Mouse (Mus musculus) forebrain, embryonic 11.5 days (tissue): ENCODE measurements around the gene Meis2. TPM values are rescaled to one million over a fixed set of nuclear protein-coding genes. Genes with fewer than 3 reads are reported as not detected.
A peak's percentile ranks its signal among the peaks of the same experiment; 100 is the strongest.

Experiments
- ATAC-seq: fragments of 200-750 bp; cut with Nextera tagmentation; replicated peaks from 2 replicates; pipeline ENCODE4 v1.8.0; 2017; ENCODE audit warnings: moderate TSS enrichment; ENCODE audit not compliant: low FRiP score
- DNase-seq: peaks from one replicate; pipeline ENCODE4 v3.0.0-alpha.2; 2017; ENCODE audit warnings: low spot score
- H3K27ac ChIP-seq: fragments of 300-500 bp; sonication (generic); 2 replicates; pipeline ENCODE4 v1.5.1; 2014; ENCODE audit warnings: low read depth, low read length
- H3K27me3 ChIP-seq: fragments of 300-500 bp; sonication (generic); 2 replicates; pipeline ENCODE4 v1.6.1; 2014; ENCODE audit warnings: mild to moderate bottlenecking, low read length, mixed read lengths; ENCODE audit not compliant: control insufficient read depth, insufficient read depth
- H3K36me3 ChIP-seq: fragments of 300-500 bp; sonication (generic); 2 replicates; pipeline ENCODE4 v1.6.1; 2014; ENCODE audit warnings: mild to moderate bottlenecking, low read length, moderate library complexity, mixed read lengths; ENCODE audit not compliant: control insufficient read depth, insufficient read depth
- H3K4me1 ChIP-seq: fragments of 300-500 bp; sonication (generic); replicated peaks from 2 replicates; pipeline ENCODE4 v1.6.1; 2014; ENCODE audit warnings: low read length, mixed read lengths; ENCODE audit not compliant: control insufficient read depth, insufficient read depth
- H3K4me2 ChIP-seq: fragments of 300-500 bp; sonication (generic); 2 replicates; pipeline ENCODE4 v1.6.1; 2014; ENCODE audit warnings: low read depth, mild to moderate bottlenecking, low read length, moderate library complexity, mixed read lengths; ENCODE audit not compliant: severe bottlenecking
- H3K4me3 ChIP-seq: fragments of 300-500 bp; sonication (generic); 2 replicates; pipeline ENCODE4 v1.5.1; 2014; ENCODE audit warnings: low read depth, low read length
- H3K9ac ChIP-seq: fragments of 300-500 bp; sonication (generic); 2 replicates; pipeline ENCODE4 v1.6.1; 2014; ENCODE audit warnings: low read length
- H3K9me3 ChIP-seq: fragments of 300-500 bp; sonication (generic); 2 replicates; pipeline ENCODE4 v1.6.1; 2016; ENCODE audit warnings: low read length, mixed read lengths; ENCODE audit not compliant: control insufficient read depth
- WGBS: fragments of 180-500 bp; shearing (Covaris S2); extraction: QIAGEN DNeasy Blood & Tissue Kit; methylation state at CpG from one replicate; pipeline ENCODE4 v1.1.7; 2014; 5-methylcytosine and 5-hydroxymethylcytosine counted together
- polyA plus RNA-seq: library from polyadenylated mRNA; unstranded; fragments of >200 nt; fragmentation: Nextera tagmentation; extraction: Ambion mirVana; gene quantifications from 2 replicates; pipeline ENCODE4 v1.2.1, GENCODE M21; 2014

Gene Meis2
- polyA plus RNA-seq, 1 experiment from 2014 or later, result 77.2 TPM

DNA sequence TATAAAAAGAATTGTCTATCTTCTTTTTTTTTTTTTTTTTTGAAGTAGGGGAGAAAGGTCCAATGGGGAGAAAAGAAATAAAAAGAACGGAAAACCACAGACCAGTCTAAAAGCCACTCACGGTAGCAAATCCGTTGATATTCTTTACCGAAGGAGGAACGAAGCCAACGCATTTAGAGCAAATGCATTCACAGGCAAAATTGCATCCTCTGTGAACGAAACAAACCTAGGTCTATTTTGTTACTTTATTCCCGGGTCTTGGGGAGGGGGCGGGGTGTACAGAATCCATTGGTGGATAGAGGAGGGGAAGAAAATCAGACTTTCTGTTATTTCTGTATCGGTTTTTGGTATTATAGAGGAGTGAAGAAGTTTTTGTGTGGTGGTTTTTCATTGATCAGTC lies 206.7 kb downstream of the Meis2 start:
- Histone ChIP-seq H3K27me3 (peaks cover 6% of the 10 kb centered on the region; the same call in 1 of the 2 replicates), H3K27ac (no peak overlapping the region), H3K36me3 (no peaks in the 10 kb centered on the region; the same call in 1 of the 2 replicates), H3K9me3 (no peaks in the 10 kb centered on the region), H3K4me1 (peaks cover 25% of the 10 kb centered on the region), H3K4me2 (peak overlapping the region; percentile 60), H3K9ac (no peak overlapping the region), H3K4me3 (peak overlapping the region; percentile 22; the same call in 1 of the 2 replicates)
- 0% methylated on average over 10 of the region's 10 CpGs for WGBS
- DNase-seq, result no peak
- ATAC-seq, result no peak

DNA sequence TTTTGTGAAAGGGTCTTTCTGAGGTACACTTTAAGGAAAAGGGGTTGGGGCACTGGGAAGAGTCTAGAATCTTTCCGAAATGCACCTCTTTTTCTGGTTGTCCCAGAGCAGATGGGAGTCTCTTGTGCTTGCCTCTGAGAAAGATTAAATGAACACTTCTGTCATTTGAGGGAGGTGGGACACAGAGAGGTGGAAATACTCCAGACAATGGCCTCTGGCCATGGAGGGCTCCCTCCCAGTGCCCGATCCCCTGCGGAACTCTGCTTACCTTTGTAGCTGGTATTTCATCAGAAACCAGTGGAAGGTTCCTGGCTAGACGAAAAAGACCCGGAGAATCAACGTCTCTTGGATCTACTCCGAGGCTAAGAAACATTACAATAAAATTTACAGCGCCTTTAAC lies 207.4 kb downstream of the Meis2 start:
- no peaks in the 10 kb centered on the region for H3K36me3 ChIP-seq
- H3K4me2 ChIP-seq, result peak overlapping the region; percentile 39
- peak overlapping the region; percentile 27; the same call in 1 of the 2 replicates for H3K9ac ChIP-seq
- H3K4me3 ChIP-seq, result peak overlapping the region; percentile 9; the same call in 1 of the 2 replicates
- H3K4me1 ChIP-seq, result peaks cover 25% of the 10 kb centered on the region
- WGBS, result 2% methylated on average over 8 of the region's 8 CpGs
- DNase-seq (no peak), ATAC-seq (no peak)
- no peaks in the 10 kb centered on the region for H3K9me3 ChIP-seq
- H3K27me3 ChIP-seq, result peaks cover 13% of the 10 kb centered on the region
- H3K27ac ChIP-seq, result peak overlapping the region; percentile 88

DNA sequence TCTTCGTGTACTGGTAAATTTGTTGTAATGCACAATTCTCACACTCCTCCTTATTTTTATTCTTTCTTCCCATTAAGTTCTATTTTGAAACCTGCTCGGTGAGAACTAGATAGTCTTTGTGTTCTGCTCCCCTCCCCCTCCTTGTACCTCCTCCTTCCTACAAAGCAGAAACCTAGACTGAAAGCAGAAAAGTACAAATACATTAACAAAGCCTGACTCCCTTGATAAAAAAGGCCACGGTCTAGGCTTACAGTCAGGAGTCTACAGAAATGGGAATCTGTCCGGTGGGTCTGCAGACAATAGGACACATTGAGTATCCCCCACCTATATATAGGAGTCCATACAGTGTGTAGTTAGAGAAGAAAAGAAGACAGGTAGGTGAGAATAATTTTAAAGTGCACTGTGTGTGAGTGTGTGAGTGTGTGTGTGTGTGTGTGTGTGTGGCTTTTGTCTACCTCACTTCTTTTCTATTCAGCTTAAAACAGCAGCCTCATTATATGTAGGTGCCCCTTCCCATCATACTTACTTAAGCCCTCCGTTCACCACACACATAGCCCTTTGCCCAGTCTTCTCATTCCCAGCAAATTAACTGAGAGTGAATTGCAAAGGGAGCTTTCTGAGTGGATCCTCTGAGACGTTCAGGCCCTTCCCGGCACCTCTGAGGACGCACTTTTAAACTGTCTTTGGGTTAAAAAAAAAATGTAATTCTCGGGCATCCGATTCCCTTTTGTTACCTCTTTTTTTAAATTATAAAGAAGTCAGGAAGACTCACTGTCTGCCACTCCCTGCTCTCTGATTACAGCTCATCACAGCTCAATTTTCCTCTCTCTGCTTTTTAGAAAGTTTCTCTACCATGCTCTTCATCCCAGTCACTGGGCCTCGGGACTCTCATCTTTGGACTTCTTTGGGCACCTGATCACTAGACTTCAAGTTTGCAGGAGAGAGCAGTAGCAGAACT lies 208.2 kb downstream of the Meis2 start:
- peak; percentile 65 for DNase-seq
- Histone ChIP-seq H3K27me3 (peaks cover 20% of the 10 kb centered on the region), H3K4me1 (peaks cover 31% of the 10 kb centered on the region), H3K27ac (peak overlapping the region; percentile 88), H3K36me3 (no peaks in the 10 kb centered on the region), H3K9me3 (no peaks in the 10 kb centered on the region), H3K4me3 (no peak overlapping the region), H3K9ac (peak overlapping the region; percentile 27; the same call in 1 of the 2 replicates), H3K4me2 (peak overlapping the region; percentile 39)
- 2% methylated on average over 11 of the region's 11 CpGs for WGBS
- peak; percentile 14 for ATAC-seq

- ATAC-seq, result peak; percentile 40
- peak; percentile 77 for DNase-seq
- no peaks in the 10 kb centered on the region for H3K9me3 ChIP-seq
- H3K27me3 ChIP-seq, result peaks cover 26% of the 10 kb centered on the region
- H3K4me3 ChIP-seq, result peak overlapping the region; percentile 15
- WGBS, result 2% methylated on average over 13 of the region's 13 CpGs
- peak overlapping the region; percentile 51 for H3K4me2 ChIP-seq
- no peaks in the 10 kb centered on the region for H3K36me3 ChIP-seq
- peaks cover 34% of the 10 kb centered on the region for H3K4me1 ChIP-seq
- peak overlapping the region; percentile 33 for H3K27ac ChIP-seq
- H3K9ac ChIP-seq, result peak overlapping the region; percentile 30; the same call in 1 of the 2 replicates
These were observed 209.1 kb downstream of the Meis2 start for GRCm38 (mm10) chr2:115856401-115857073.

GRCm38 (mm10) chr2:115855511-115856400 lies 209.9 kb downstream of the Meis2 start:
- H3K4me1 ChIP-seq, result peaks cover 32% of the 10 kb centered on the region
- DNase-seq (peak; percentile 95), ATAC-seq (peak; percentile 65)
- peak overlapping the region; percentile 30; the same call in 1 of the 2 replicates for H3K9ac ChIP-seq
- no peaks in the 10 kb centered on the region for H3K36me3 ChIP-seq
- H3K9me3 ChIP-seq, result no peaks in the 10 kb centered on the region
- under 1% methylated on average over 33 of the region's 33 CpGs for WGBS
- peak overlapping the region; percentile 51 for H3K4me2 ChIP-seq
- peak overlapping the region; percentile 15 for H3K4me3 ChIP-seq
- peak overlapping the region; percentile 33; the same call in 1 of the 2 replicates for H3K27ac ChIP-seq
- H3K27me3 ChIP-seq, result peaks cover 32% of the 10 kb centered on the region

DNA sequence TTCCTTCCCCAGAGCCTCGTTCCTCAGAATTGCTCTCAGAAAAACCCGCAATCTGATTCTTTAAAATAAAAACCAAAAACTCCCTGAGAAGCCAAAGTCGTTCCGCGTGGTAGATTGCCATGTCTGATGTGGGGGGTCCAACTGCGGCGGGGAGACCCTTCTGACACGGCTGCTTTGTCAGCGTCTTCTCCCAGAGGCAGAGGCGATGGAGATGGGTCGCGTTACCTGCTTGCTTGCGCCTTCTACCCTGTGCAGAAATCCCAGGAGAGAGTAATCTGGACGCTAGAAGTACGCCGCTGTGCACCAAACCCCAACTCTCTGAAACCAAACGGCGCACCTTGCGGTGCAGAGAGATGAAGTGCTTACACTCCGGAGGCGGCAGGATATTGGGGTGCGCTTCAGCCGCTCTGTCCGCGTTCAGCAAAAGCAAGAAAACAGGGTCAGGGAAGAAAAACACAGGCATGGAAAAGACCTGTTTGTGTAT lies 210.8 kb downstream of the Meis2 start:
- H3K27ac ChIP-seq, result no peak overlapping the region
- under 1% methylated on average over 25 of the region's 25 CpGs for WGBS
- peak; percentile 66 for DNase-seq
- no peak for ATAC-seq
- no peaks in the 10 kb centered on the region for H3K36me3 ChIP-seq
- H3K4me3 ChIP-seq, result peak overlapping the region; percentile 26
- H3K4me2 ChIP-seq, result peak overlapping the region; percentile 52
- peaks cover 32% of the 10 kb centered on the region for H3K27me3 ChIP-seq
- H3K9me3 ChIP-seq, result no peaks in the 10 kb centered on the region
- peak overlapping the region; percentile 53 for H3K9ac ChIP-seq
- H3K4me1 ChIP-seq, result peaks cover 24% of the 10 kb centered on the region

DNA sequence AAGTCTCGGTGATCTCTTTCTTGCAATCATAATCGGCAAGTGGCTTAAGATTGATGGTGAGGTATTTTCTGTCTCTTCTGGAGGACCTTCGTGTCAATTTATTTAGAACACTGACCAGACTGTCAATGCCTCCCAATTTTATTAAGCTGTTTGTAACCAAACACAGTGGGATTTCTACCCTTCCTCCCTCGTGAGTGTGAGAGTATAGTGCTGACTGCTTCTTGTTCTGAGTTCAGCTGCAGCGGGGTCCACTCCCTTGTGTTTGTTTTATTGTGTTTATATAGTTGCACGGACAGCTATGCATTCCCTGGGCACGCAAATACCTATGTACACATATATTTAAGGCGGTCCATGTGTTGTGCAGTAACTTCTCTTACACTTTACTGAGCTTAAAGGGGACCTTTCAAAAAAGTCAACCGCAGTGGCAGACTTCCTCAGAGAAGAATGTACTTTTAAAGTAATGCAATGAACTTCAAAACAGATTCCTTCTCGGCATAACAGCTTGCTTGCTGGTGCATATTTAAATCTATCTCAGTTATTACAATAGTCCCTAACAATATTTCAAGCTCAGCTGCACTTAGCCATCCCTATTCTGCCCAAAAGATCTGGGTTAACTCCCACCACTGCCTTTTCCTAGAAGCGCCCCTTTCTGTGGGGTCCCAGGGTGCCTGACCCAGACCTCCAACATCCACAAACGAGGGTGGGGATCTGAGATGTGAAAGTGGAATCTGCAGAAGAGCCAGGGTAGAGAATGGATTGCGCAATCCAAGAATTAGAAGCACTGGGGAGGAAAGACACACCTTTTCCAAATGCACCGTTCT lies 211.4 kb downstream of the Meis2 start:
- Histone ChIP-seq H3K36me3 (no peaks in the 10 kb centered on the region), H3K4me1 (peaks cover 18% of the 10 kb centered on the region; the same call in 1 of the 2 replicates), H3K9me3 (no peaks in the 10 kb centered on the region), H3K27ac (no peak overlapping the region), H3K27me3 (peaks cover 30% of the 10 kb centered on the region), H3K4me3 (peak overlapping the region; percentile 26), H3K9ac (peak overlapping the region; percentile 53), H3K4me2 (peak overlapping the region; percentile 52)
- no peak for DNase-seq
- ATAC-seq, result no peak
- WGBS, result 3% methylated on average over 14 of the region's 14 CpGs
